Mouse (Mus musculus): ENCODE data around the gene Dync1h1. TPM values are rescaled to one million over a fixed set of nuclear protein-coding genes. Genes with fewer than 3 reads are reported as not detected.

Dync1h1 gene
- polyA plus RNA-seq, 1 experiment from 2014 or later = 88.0 TPM

DNA sequence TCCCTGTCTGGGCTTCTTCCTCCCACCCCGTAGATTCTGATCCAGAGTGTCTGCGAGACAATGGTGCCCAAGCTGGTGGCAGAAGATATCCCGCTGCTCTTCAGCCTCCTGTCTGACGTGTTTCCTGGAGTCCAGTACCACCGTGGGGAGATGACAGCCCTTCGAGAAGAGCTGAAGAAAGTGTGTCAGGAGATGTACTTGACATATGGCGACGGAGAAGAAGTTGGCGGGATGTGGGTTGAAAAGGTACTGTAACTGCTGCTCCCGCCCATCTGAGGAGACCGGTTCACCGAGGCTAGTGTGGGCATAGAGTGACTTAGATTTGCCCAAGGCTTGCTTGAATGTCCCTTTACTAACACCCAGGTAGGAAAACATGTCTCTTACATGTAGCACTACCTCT is 35.0 kb downstream of the Dync1h1 start:
- ATAC-seq = no peak
- Histone ChIP-seq H3K27ac (ENCODE audit: low read length) (no peak overlapping the region), H3K27me3 (ENCODE audit: control insufficient read depth, insufficient read depth, low read depth, low read length) (no peaks in the 10 kb centered on the region), H3K36me3 (ENCODE audit: control insufficient read depth, insufficient read depth, low read length) (peaks cover 87% of the 10 kb centered on the region), H3K9me3 (replicated peaks; ENCODE audit: control insufficient read depth, low read length, poor library complexity, severe bottlenecking) (no peaks in the 10 kb centered on the region), H3K4me3 (ENCODE audit: low read depth, low read length) (no peak overlapping the region), H3K9ac (ENCODE audit: low read depth, low read length) (no peak overlapping the region), H3K4me1 (ENCODE audit: control insufficient read depth, insufficient read depth, low read length) (no peaks in the 10 kb centered on the region), H3K4me2 (ENCODE audit: low read length) (no peak overlapping the region)
- WGBS = 93% methylated on average over 12 of the region's 12 CpGs

GRCm38 (mm10) chr12:110637507-110638114 is 36.4 kb downstream of the Dync1h1 start:
- no peak overlapping the region for H3K4me3 ChIP-seq (ENCODE audit: low read depth, low read length)
- no peaks in the 10 kb centered on the region for H3K4me1 ChIP-seq (ENCODE audit: control insufficient read depth, insufficient read depth, low read length)
- H3K9me3 ChIP-seq (replicated peaks; ENCODE audit: control insufficient read depth, low read length, poor library complexity, severe bottlenecking) = no peaks in the 10 kb centered on the region
- H3K4me2 ChIP-seq (ENCODE audit: low read length) = no peak overlapping the region
- no peaks in the 10 kb centered on the region for H3K27me3 ChIP-seq (ENCODE audit: control insufficient read depth, insufficient read depth, low read depth, low read length)
- no peak overlapping the region for H3K9ac ChIP-seq (ENCODE audit: low read depth, low read length)
- no peak overlapping the region for H3K27ac ChIP-seq (ENCODE audit: low read length)
- no peak for ATAC-seq
- 92% methylated on average over 13 of the region's 13 CpGs for WGBS
- H3K36me3 ChIP-seq (ENCODE audit: control insufficient read depth, insufficient read depth, low read length) = peaks cover 88% of the 10 kb centered on the region

DNA sequence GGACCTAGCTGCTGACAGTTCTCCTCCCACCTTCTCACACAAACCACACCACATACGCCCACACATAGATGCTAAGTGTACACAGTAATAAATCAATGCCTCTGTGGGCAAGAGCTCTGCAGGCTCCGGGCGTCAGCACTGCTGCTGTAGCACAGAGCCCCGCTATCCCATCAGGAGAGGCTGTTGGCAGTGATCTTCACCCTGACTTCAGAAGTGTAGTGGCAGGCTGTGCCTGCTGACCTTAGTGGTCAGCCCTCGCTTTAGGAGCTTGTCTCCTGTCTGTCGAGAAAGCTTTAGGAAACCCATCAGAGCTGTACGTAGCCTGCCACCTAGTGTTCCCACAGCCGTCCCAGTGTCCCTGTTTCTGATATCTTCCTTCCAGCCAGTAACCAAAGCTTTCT is 49.0 kb downstream of the Dync1h1 start:
- Histone ChIP-seq H3K9ac (ENCODE audit: low read depth, low read length) (no peak overlapping the region), H3K4me1 (ENCODE audit: control insufficient read depth, insufficient read depth, low read length) (no peaks in the 10 kb centered on the region), H3K27ac (ENCODE audit: low read length) (no peak overlapping the region), H3K27me3 (ENCODE audit: control insufficient read depth, insufficient read depth, low read depth, low read length) (no peaks in the 10 kb centered on the region), H3K36me3 (ENCODE audit: control insufficient read depth, insufficient read depth, low read length) (peaks cover 73% of the 10 kb centered on the region), H3K9me3 (replicated peaks; ENCODE audit: control insufficient read depth, low read length, poor library complexity, severe bottlenecking) (no peaks in the 10 kb centered on the region), H3K4me3 (ENCODE audit: low read depth, low read length) (no peak overlapping the region), H3K4me2 (ENCODE audit: low read length) (no peak overlapping the region)
- no peak for ATAC-seq
- 84% methylated on average over 8 of the region's 8 CpGs for WGBS

DNA sequence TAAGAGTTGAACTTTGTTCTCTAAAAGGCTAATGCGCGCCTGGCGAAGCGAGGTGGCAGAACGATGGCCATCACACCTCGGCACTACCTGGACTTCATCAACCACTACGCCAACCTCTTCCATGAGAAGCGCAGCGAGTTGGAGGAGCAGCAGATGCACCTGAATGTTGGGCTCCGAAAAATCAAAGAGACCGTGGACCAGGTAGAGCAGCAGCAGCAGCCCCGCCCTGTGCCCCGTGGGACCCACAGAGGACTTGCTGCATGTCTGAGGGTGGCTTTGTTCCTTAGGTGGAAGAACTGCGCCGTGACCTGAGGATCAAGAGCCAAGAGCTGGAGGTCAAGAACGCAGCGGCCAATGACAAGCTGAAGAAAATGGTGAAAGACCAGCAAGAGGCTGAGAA is 50.2 kb downstream of the Dync1h1 start:
- no peak overlapping the region for H3K4me2 ChIP-seq (ENCODE audit: low read length)
- H3K4me1 ChIP-seq (ENCODE audit: control insufficient read depth, insufficient read depth, low read length) = no peaks in the 10 kb centered on the region
- H3K36me3 ChIP-seq (ENCODE audit: control insufficient read depth, insufficient read depth, low read length) = peaks cover 75% of the 10 kb centered on the region
- no peak overlapping the region for H3K9ac ChIP-seq (ENCODE audit: low read depth, low read length)
- no peak overlapping the region for H3K27ac ChIP-seq (ENCODE audit: low read length)
- H3K27me3 ChIP-seq (ENCODE audit: control insufficient read depth, insufficient read depth, low read depth, low read length) = no peaks in the 10 kb centered on the region
- no peak for ATAC-seq
- 97% methylated on average over 17 of the region's 17 CpGs for WGBS
- H3K4me3 ChIP-seq (ENCODE audit: low read depth, low read length) = no peak overlapping the region
- no peaks in the 10 kb centered on the region for H3K9me3 ChIP-seq (replicated peaks; ENCODE audit: control insufficient read depth, low read length, poor library complexity, severe bottlenecking)

- H3K27me3 ChIP-seq (ENCODE audit: control insufficient read depth, insufficient read depth, low read depth, low read length) = no peaks in the 10 kb centered on the region
- no peak for ATAC-seq
Observed at GRCm38 (mm10) chr12:110661746-110662145, 60.5 kb downstream of the Dync1h1 start.

DNA sequence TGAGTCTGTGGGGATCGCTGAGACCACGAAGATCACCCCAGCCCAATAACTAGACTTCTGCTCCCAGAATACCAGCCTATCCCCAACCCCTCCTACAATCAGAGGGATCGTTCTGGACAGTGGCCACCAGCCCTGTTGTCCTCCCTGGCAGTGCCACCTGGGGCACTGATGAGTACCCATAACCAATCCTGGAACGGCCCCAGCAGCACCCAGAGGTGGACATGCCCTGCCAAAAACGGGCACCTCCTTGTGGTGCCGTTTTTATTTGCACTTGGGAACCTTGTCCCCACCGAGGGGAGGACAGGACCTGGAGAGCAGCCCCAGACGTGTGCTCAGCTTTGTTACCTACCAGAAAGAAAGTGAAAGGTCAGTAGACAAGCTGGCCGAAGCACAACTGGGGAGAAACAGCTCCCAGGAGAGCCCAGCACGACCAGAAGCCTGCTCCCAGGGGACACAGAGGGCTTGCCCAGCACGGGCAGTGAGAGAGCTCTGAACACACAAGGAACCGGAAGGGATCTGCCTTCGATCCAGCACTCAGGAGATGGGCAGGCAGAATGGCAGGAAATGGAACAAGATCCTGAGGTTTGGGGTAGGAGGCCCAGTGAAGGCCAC is 66.3 kb downstream of the Dync1h1 start:
- Histone ChIP-seq H3K4me3 (ENCODE audit: low read depth, low read length) (no peak overlapping the region), H3K9ac (ENCODE audit: low read depth, low read length) (no peak overlapping the region), H3K4me2 (ENCODE audit: low read length) (no peak overlapping the region), H3K27ac (ENCODE audit: low read length) (no peak overlapping the region), H3K9me3 (replicated peaks; ENCODE audit: control insufficient read depth, low read length, poor library complexity, severe bottlenecking) (no peaks in the 10 kb centered on the region), H3K36me3 (ENCODE audit: control insufficient read depth, insufficient read depth, low read length) (peaks cover 63% of the 10 kb centered on the region), H3K27me3 (ENCODE audit: control insufficient read depth, insufficient read depth, low read depth, low read length) (no peaks in the 10 kb centered on the region), H3K4me1 (ENCODE audit: control insufficient read depth, insufficient read depth, low read length) (no peaks in the 10 kb centered on the region)
- no peak for ATAC-seq
- 91% methylated on average over 13 of the region's 13 CpGs for whole genome bisulfite sequencing

More at GRCm38 (mm10) chr12:110661746-110662145, 60.5 kb downstream of the Dync1h1 start:
- H3K27ac ChIP-seq (ENCODE audit: low read length) = no peak overlapping the region
- no peak overlapping the region for H3K4me2 ChIP-seq (ENCODE audit: low read length)
- H3K9me3 ChIP-seq (replicated peaks; ENCODE audit: control insufficient read depth, low read length, poor library complexity, severe bottlenecking) = no peaks in the 10 kb centered on the region
- H3K36me3 ChIP-seq (ENCODE audit: control insufficient read depth, insufficient read depth, low read length) = peaks cover 89% of the 10 kb centered on the region
- 97% methylated on average over 14 of the region's 14 CpGs for WGBS
- no peak overlapping the region for H3K9ac ChIP-seq (ENCODE audit: low read depth, low read length)
- no peak overlapping the region for H3K4me3 ChIP-seq (ENCODE audit: low read depth, low read length)
- H3K4me1 ChIP-seq (ENCODE audit: control insufficient read depth, insufficient read depth, low read length) = no peaks in the 10 kb centered on the region

DNA sequence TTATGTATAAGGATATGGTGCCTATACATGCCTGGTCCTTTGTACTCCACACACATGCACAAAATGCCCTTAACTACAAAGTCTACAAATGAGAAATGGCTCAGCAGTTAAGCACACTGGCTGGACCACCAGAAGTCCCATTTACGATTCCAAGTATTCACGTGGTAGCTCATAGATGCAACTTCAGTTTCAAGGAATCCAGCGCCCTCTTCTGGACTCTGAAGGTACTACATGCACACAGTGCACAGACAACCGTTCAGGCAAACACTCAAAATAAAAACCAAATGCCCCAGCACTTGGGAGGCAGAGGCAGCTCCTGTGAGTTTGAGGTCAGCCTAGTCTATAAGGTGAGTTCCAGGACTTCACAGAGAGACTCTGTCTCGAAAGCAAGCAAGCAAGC is 73.0 kb downstream of the Dync1h1 start:
- no peak overlapping the region for H3K4me3 ChIP-seq (ENCODE audit: low read depth, low read length)
- H3K36me3 ChIP-seq (ENCODE audit: control insufficient read depth, insufficient read depth, low read length) = no peaks in the 10 kb centered on the region; the same call in 1 of the 2 replicates
- ATAC-seq = no peak
- H3K4me1 ChIP-seq (ENCODE audit: control insufficient read depth, insufficient read depth, low read length) = no peaks in the 10 kb centered on the region
- H3K9ac ChIP-seq (ENCODE audit: low read depth, low read length) = no peak overlapping the region
- no peak overlapping the region for H3K27ac ChIP-seq (ENCODE audit: low read length)
- H3K9me3 ChIP-seq (replicated peaks; ENCODE audit: control insufficient read depth, low read length, poor library complexity, severe bottlenecking) = no peaks in the 10 kb centered on the region
- WGBS = 51% methylated on average over 5 of the region's 5 CpGs
- H3K4me2 ChIP-seq (ENCODE audit: low read length) = no peak overlapping the region
- no peaks in the 10 kb centered on the region for H3K27me3 ChIP-seq (ENCODE audit: control insufficient read depth, insufficient read depth, low read depth, low read length)

- H3K4me2 ChIP-seq (ENCODE audit: low read length) = no peak overlapping the region
- no peak for ATAC-seq
- no peaks in the 10 kb centered on the region for H3K4me1 ChIP-seq (ENCODE audit: control insufficient read depth, insufficient read depth, low read length)
- WGBS = 59% methylated on average over 7 of the region's 7 CpGs
- H3K27ac ChIP-seq (ENCODE audit: low read length) = no peak overlapping the region
- no peak overlapping the region for H3K4me3 ChIP-seq (ENCODE audit: low read depth, low read length)
- no peaks in the 10 kb centered on the region for H3K9me3 ChIP-seq (replicated peaks; ENCODE audit: control insufficient read depth, low read length, poor library complexity, severe bottlenecking)
- no peak overlapping the region for H3K9ac ChIP-seq (ENCODE audit: low read depth, low read length)
- H3K27me3 ChIP-seq (ENCODE audit: control insufficient read depth, insufficient read depth, low read depth, low read length) = no peaks in the 10 kb centered on the region
- H3K36me3 ChIP-seq (ENCODE audit: control insufficient read depth, insufficient read depth, low read length) = no peaks in the 10 kb centered on the region
Observed at GRCm38 (mm10) chr12:110681191-110681590, 79.9 kb downstream of the Dync1h1 start.

DNA sequence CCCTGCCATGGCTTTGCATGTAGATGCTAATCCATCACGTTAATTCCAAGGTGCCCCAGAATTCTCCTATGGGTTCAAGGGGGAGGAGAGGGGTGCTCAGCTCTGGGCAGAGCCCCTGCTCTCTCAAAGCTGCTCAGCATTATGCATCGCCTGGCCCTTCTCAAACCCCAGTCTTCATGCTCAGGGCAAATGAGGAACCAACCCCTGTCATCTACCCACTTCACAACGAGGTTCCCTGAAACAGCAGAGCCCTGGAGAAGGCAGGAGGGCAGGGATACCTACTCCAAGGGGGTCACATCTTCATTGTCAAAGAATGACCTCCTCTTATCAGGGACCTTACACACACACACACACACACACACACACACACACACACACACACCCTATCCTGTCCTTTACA is 80.6 kb downstream of the Dync1h1 start:
- 58% methylated on average over 3 of the region's 3 CpGs for WGBS
- Histone ChIP-seq H3K9ac (ENCODE audit: low read depth, low read length) (no peak overlapping the region), H3K9me3 (replicated peaks; ENCODE audit: control insufficient read depth, low read length, poor library complexity, severe bottlenecking) (no peaks in the 10 kb centered on the region), H3K27me3 (ENCODE audit: control insufficient read depth, insufficient read depth, low read depth, low read length) (no peaks in the 10 kb centered on the region), H3K36me3 (ENCODE audit: control insufficient read depth, insufficient read depth, low read length) (no peaks in the 10 kb centered on the region), H3K4me3 (ENCODE audit: low read depth, low read length) (no peak overlapping the region), H3K4me1 (ENCODE audit: control insufficient read depth, insufficient read depth, low read length) (no peaks in the 10 kb centered on the region), H3K4me2 (ENCODE audit: low read length) (no peak overlapping the region), H3K27ac (ENCODE audit: low read length) (no peak overlapping the region)
- no peak for ATAC-seq

All from midbrain, embryonic 16.5 days (tissue).